Mouse (Mus musculus) gastrocnemius, postnatal 36 days (tissue): ENCODE measurements around the gene Chrm5. TPM values are rescaled to one million over a fixed set of nuclear protein-coding genes. Genes with fewer than 3 reads are reported as not detected.
A peak's percentile ranks its signal among the peaks of the same experiment; 100 is the strongest.

Source experiments
- DNase-seq, 2 experiments: peaks; one replicate each; pipeline ENCODE4 v3.0.0; 2022
- intact Hi-C: fragments of 180-260 bp; cut with DNase I; formaldehyde crosslinking; loops from one replicate; pipeline ENCODE4 v1.15.1; 2025
- long read RNA-seq, 2 experiments: library from polyadenylated mRNA; stranded (forward); transcript quantifications; one replicate each; pipeline ENCODE4 v2.0.0; 2021
- total RNA-seq, 2 experiments: library from RNA; stranded (reverse); gene quantifications; 2 replicates each; pipeline ENCODE4 v1.2.3; 2021

The Chrm5 gene
- not detected for total RNA-seq
- long read RNA-seq, experiment 1 = 0 reads
- long read RNA-seq, experiment 2 = 0 reads

DNA sequence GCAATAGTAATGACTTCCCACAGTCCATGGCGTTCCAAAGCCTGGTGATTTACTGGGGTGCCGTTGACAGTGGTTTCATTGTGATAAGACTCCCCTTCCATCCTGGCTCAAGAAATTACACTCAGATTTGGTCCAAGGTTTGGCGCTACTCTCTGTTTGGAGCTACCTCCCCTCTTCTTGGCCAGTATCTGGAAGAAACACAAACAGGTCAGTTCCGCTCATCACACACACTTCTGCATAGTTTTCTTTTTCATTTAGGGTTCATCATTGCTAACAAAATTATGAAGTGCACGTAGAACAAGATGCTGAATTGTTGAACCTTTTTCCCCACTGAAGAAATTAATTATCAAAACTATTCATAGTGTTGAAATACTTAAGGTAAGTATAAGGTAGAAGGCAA is at the start of gene Chrm5:
TSS of gene Chrm5 (minus strand) at position 101 of the 400 bp plus-strand sequence.
- intact Hi-C loops = no loop called here
- no peak for DNase-seq

DNA sequence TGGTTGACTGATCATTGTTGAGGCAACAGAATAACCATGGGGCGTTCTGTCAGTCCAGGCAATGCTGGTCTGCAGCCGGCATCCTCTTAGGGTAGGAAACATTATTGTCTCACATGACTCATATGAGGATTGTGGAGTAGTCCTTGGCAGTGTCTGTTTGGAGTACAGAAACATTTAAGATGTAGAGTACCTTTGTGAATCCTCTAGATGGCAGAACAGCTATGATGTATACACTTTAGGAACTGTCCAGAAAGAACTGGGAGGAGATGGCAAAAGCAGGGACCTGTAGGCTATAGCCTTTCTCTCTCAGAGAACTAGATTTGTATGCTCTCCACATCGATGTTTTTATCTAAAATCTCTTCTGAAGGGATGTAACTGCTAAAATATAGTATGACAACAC is 46.4 kb upstream of the Chrm5 start:
- intact Hi-C loops = no loop called here
- no peak for DNase-seq

DNA sequence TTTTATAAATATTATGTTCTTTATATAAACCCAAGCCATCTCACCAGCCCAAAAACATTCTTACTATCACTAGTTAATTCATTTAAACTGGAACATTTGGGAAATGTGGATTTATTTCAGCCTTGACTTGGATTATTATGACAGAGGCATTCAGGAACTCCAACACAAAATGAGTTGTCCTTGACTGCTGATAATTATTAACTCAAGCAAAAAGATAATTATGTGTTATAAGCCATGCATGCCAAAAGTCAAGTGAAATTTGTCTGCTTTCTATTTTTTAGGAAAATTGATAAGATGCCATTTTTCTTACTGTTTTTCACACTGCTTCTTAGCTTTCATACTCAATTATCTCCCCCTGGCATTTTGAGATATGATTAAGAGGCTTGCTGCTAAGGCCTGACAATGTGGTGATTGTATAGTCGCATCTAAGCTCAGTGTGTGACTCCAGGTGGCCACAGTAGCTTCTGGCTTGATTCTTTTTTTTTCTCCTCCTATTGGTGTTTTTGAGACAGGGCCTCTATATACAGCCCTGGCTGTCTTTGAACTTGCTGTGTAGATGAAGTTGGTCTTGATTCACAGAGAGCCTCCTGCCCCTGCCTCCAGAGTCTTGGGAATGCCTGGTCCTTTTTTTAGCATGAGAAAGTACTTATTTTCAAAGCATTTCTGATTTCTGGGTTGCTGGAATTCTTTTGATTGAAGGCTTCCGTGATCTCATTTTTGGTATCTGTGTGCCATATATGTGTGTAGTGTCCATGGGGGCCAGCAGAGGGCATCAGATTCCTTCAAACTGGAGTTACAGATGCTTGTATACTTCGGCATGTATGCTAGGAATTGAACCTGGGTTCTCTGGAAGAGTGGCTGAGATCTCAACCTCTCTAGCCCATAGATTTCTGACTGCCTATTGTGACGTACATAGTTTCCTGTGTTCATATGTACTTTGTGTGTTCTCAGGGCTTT is 40.2 kb upstream of the Chrm5 start:
- no peak for DNase-seq
- intact Hi-C loops = loop anchor here (5.0 kb wide), 1 partner anchor 251 kb away; no protein-coding TSS in a partner anchor

DNA sequence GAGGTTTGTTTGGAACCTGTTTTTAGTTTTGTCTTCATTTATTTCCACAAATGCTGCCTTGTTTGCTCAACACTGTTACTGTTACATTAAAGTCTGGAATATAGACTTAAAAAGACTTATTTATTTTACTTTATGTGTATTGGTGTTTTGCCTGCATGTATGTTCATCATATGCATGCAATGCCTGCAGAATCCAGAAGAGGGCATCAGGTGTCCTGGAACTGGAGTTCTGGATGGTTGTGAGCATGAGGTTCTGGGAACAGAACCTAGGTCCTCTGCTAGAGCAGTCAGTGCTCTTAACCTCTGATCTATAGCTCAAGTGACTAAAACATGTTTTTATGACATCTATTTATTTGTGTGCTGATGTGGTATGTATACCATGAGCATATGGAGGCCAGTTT is 38.0 kb upstream of the Chrm5 start:
- DNase-seq = no peak
- intact Hi-C loops = no loop called here

DNA sequence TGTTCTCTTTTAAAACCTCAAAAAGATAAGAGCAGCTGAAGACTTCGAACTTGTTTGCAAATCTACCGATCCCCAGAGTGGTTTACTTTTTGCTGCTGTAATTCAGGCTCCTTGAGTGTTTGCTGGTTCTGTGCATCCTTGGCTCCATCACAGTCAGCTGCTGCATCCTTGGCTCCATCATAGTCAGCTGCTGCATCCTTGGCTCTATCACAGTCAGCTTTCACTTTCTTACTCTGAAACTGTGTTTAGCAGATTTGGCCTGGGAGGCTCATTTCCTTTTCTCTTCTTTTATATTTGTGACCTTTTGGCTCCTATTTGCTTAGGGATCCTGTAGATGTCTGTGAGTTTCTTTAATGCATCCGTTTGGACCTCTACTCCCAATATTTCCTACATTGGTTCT is 36.6 kb upstream of the Chrm5 start:
- intact Hi-C loops = no loop called here
- DNase-seq = no peak

DNA sequence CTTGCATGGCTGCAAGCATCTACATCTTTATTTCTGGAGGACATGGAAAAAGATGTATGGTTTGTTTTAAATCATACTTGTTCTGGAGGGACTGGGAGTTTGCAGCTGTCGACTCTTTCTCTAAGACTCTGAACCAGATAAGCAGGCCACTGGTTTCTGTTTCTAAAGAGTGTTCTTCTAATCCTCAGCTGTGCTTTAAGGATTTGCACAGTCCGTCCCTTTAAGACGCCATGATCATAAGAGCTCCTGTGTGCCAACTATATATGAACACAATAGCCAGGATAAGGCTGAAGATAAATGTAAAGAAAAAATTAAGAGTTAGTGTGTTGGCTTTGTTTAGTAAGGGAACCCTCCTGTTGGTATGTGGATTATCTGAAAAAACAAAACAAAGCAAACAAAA is 36.2 kb upstream of the Chrm5 start:
- intact Hi-C loops = no loop called here
- no peak for DNase-seq

DNA sequence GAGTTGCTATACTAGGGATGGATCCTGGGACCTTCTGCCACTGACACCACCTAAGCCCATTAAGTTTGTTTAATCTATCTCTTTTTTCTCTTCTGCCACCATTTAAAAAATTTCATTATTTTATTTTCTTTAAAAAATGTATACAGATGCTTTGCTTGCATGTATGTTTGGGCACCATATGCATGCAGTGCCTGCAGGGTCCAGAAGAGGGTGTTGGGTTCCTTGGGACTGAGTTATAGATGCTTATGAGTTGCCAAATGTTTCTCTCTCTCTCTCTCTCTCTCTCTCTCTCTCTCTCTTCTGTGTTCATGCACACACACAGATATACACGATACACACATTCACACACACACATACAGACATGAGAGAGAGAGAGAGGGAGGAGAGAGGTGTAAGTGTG is 32.5 kb upstream of the Chrm5 start:
- intact Hi-C loops = no loop called here
- DNase-seq = no peak

DNA sequence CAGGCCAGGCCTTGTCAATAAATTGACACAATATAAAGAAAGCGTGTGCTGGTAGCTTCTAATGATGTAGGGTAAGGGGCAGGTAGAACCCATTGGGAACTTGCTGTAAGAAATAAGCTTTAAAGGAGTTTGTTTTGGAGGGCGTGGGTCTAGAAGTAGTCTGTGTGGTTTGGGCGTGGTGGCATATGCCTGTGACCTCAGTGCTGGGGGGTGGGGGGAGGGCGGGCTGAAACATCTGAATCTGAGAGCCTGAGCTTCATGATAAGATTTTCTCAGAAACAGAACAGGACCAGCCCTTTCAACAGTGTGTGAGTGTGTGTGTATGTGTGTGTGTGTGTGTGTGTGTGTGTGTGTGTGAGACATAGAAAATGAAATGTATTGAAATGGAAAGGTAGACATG is 29.6 kb upstream of the Chrm5 start:
- DNase-seq = no peak
- intact Hi-C loops = no loop called here

DNA sequence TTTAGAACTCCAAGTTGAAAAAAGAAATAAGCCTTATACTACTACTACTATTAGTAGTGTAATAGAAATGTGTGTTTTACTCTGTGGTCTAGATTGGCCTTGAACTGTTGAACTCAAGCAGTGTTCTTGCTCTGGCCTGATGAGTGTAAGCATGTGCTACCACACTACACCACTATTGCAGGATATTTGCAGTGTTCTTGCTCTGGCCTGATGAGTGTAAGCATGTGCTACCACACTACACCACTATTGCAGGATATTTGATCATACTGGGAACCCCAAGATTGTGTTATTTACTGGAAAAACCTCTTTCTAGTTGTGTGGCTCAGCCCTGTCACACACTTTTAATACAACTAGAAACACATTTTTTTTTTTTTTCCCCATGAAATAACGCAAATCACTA is 26.9 kb upstream of the Chrm5 start:
- DNase-seq = no peak
- intact Hi-C loops = no loop called here

DNA sequence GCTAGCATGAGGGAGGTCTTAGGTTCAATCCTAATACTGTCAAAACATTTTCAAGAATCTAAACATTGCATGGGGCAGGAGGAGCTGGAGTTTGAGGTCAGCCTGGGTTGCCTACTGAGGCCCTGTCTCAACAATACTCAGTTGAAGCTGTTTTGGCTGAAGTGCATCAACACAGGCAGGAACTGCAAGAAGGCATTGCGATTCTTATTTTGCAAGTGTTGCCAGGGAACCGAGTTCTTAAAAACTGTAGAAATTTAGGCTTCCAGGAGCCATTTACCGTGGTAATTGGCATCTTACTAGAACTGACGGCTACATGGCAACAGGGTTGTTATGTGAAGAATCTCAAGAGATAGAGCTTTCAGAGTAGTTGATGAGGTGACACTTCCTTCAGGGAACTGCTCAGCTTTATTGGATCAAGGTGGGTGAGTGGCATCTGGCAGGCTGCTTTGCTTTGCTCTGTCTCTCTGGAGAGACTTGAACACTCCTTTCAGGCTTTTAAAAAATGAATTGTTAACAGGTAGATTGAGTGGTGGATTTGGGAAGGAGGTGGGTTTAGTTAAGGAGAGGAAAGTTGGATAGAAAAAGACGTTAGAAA is 26.4 kb upstream of the Chrm5 start:
- no peak for DNase-seq
- intact Hi-C loops = no loop called here

DNA sequence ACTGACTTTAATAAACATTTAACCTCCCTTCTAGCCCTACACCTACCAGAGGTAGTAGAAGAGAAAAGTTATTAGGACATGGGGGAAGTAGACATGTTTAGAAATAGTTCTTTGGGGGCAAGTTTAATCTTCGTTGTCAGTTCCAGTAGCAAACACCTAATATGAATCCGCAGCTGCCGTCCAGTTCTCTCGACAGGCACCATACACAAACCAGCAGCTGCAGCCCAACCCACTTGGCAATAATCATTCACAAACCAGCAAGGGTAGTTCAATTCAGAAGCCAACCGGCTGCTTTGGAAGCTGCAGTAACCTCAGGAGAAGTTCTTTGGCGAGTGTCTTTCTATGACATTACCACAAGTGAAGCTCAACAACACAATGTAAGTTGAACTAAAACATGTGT is 23.4 kb upstream of the Chrm5 start:
- intact Hi-C loops = no loop called here
- DNase-seq = no peak

DNA sequence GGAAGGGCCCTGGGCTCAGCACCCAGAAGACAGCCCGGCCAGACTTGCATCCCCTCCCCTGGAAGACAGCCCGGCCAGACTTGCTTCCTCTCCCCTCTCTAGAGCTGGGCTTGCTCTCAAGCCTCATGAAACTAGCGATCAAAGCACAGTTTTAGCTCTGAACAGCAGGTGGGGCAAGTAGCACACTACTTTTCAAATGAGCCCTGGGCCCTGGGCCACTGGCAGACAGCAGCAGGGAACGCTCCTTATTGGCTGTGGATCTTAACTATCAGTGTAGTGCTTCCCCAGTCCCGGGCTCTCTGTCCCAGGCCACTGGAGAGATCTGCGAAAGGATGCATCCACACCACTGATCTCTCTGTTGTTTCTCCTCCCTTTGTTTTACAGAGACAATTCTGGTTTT is 20.6 kb upstream of the Chrm5 start:
- intact Hi-C loops = loop anchor here (2.0 kb wide), 1 partner anchor 268 kb away; no protein-coding TSS in a partner anchor
- peak; percentile 58 to 78 for DNase-seq

DNA sequence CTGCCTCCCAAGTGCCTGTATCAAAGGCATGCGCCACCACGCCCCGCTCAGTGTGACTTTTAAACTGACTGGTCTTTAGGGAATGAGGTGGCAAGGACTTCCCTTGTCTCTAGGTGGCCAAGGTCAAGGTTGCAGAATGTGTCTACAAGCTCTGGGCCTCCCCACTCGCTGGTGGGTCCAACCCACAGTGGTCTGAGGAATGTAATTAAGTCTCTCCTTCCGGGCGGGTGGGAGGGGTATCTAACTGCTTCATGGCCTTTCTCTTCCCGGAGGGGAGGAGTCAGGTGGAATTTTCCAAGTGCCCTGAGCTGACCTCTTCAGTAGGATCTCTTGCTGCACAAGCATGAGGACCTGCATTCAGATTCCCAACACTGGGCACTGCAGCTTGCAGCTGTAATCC is 17.3 kb upstream of the Chrm5 start:
- intact Hi-C loops = no loop called here

DNA sequence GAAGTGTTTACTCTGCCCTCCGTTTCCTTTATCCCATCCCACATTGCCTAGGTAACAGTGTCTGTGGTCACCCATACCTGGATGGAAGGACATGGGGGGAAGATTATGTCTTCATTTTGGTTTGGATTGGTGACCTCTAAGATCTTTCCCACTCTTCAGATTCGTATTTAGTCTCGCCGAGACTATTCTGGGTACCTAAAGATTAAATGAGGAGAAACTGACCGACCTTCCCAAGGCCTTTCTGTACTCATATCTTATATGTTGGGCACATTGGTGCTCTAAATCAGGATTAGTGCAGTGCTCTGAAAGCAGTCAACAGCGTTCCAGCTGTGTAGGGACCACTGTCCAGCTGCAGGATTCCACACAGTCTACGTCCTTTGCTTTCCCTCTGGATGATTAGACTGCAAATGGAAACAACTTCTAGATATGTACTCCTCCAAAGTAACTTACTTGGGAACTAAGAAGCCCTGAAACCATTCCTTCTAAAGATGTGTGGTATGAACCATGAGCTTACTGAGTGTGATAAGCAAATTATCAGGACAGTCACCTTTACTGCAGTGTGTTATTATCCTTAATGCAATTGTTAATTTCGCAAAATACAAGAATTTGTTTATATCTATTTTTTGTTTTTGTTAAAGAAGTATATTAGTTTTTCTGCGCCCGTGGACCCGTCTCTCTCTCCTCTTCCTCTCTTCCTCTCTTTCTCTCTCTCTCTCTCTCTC is 13.1 kb upstream of the Chrm5 start:
- intact Hi-C loops = no loop called here
- DNase-seq = no peak

More for the DNA sequence above, 17.3 kb upstream of the Chrm5 start:
- no peak for DNase-seq

DNA sequence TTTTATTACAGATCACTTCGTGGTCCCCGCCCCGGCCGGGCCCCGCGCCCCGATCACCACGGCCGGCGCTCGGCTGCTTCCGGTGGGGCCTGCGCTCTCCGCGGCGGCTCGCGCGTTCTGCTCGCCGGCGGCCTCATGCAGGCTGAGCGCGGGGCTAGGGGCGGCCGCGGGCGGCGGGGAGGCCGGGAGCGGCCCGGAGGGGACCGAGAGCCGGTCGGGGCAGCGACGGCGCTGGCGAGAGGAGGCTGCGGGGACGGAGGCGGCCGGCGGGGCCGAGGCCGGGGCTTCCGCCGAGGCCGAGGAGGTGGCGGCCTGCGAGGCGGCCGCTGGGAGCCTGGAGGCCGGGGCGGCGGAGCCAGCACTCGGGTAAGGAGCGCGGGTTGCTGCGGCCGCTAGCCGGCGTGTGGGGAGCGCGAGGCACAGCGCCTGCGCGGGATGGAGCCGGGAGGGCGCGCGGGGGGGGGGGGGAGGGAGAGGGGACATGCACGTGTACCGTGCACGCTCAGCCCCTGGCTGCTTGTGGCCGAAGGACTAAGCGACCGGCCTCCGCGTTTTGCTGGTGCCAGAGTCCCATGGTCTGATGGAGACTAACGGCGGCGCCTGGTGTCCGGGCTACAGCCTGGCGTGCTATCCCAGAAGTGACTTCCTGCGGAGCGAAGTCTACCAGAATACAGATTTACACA is 12.4 kb upstream of the Chrm5 start, which contains the start of gene Aven:
TSS of gene Aven (plus strand) at position 109 of the 683 bp plus-strand sequence.
- intact Hi-C loops = no loop called here
- DNase-seq = peak; percentile 79 to 84

DNA sequence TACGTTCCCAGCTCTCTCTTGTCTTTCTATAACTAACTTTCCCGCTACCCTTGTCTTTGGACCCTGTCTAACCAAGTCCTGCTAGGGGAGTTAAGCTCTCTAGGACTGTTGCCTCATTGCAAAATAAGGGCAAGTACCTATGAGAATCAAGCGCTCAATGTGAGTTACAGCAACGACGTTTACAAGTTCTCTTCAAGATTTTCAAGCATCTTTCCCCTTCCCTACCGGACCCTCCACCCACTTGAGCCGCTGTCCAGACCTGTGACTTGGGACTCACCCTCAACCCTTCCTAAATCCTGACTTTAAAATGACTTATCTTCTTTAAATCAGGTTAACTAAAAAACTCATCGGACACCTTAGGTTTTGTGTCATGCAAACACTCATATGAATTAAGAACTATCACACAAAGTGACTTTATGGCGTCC is 11.9 kb upstream of the Chrm5 start:
- DNase-seq = no peak
- intact Hi-C loops = no loop called here

DNA sequence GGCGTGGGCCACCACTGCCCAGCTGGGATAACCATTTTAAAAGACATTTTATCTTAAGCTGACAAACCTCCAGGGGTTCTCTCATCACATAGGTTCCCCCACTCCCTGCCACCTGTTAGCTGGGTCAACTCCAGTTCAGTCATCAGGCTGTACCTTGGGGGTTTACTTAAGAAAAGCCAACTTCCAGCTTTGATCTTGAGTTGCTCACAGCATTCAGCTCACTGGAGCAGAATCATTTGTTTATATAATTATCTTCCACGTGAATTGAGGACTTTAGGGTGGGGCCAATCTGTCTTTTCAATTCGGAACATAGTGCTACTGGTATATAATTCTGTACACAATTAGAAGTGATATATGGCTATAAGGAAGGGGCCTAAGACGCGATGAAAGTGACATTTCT is 11.1 kb upstream of the Chrm5 start:
- intact Hi-C loops = no loop called here
- DNase-seq = no peak

DNA sequence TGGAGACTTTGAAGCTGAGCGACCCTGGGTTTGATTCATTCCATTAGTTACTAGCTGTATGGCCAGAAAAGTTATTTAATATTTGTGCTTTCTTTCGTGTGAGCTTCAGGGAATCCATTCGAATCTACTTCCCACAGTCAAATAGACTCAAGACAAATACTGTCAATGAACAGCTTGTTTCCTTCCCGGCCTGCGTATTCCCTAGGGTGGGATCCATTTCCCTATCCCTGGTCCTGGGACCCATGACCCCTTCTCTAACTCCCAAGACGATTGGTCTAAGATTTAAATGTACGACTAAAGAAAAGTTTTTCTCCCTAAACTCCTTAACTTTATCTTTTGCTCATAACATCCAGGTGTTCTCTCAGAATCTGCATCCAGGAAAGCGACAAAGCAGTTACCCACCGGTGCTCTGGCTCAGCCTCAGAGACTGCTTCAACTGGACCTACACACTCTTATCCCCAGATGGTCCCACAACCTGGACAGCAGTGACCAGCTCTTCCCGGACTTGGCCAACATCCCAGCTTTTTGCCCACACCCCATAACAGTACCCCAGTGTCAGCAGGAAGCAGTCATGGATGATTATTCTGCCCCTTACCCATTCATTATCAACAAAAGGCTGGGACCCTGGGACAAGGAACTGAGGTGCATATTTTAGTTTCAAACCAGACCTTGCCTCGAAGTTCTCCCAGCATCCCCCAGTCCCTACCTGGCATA is 10.1 kb upstream of the Chrm5 start:
- DNase-seq = no peak
- intact Hi-C loops = no loop called here

DNA sequence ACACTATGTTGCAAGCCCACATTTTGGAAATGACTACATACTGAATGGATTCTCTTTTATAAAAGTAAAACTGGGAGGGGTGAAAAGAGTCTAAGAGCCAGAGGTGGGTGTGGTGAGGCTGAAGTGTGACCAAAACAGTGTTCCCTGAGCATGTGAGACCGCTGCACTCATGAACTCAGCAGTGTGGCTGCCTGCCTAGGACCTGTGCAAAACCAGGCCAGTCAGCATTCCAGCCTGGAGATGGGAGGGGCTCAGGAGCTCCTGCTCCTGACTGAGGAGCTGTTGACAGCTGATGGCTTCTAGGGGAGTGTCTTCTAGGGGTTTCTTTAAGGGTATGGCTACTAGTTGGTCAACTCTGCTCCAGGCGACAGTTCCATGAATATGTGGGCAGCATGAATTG is 4.3 kb upstream of the Chrm5 start:
- peak in 1 of 2 experiments; percentile 33 for DNase-seq
- intact Hi-C loops = no loop called here

DNA sequence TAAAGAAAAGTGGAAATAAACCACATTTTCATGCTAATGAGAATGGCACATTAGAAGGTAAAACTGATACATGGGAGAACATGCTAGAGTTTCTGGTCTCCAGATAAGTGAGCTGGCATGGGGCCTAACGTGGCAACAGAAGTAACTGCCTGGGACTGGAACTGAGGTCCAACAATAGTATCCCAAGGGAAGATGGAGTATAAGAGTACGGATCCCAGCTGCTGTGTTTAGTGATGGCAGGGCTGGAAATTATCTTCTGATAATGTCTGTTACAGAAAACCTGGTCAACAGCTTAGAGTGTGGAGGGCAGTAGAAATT is 2.7 kb upstream of the Chrm5 start:
- no peak for DNase-seq
- intact Hi-C loops = loop anchor here (2.0 kb wide), 1 partner anchor 104 kb away; the partner anchor contains the start of gene Katnbl1
